Mouse (Mus musculus): ENCODE measurements around the gene Chst10. TPM values are rescaled to one million over a fixed set of nuclear protein-coding genes. Genes with fewer than 3 reads are reported as not detected.

Gene Chst10
- polyA plus RNA-seq, 1 experiment from 2014 or later, result 0.24 TPM

DNA sequence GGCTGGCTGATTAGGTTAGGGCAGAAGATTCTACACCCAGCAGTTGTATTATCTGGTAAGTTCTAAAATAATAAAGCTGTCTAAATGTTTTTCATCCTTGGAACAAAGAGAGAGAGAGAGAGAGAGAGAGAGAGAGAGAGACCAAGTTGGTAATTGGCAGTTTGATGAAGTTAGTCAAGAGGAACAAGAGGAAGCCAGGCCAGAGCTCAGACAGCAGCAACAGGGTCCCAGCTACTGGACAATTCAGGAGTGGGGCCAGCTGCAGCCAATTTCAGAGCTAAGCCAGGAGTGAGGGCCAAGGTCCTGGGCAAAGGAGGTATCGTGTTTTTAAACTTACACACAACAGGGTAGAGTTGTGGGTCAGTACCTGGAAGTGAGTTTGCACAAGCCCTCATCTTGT lies 55.1 kb downstream of the Chst10 start:
- ATAC-seq (ENCODE audit: insufficient read depth), result no peak
- no peaks in the 10 kb centered on the region for H3K9me3 ChIP-seq (replicated peaks)
- H3K4me3 ChIP-seq (replicated peaks), result no peak overlapping the region
- no peak overlapping the region for H3K9ac ChIP-seq
- no peak overlapping the region for H3K27ac ChIP-seq (replicated peaks)
- WGBS (ENCODE audit: insufficient replicate concordance), result 48% methylated on average over 1 of the region's 1 CpGs
- H3K36me3 ChIP-seq (replicated peaks), result no peaks in the 10 kb centered on the region
- H3K4me2 ChIP-seq, result no peak overlapping the region
- no peaks in the 10 kb centered on the region for H3K4me1 ChIP-seq (replicated peaks)
- H3K27me3 ChIP-seq, result peaks cover 9% of the 10 kb centered on the region; the same call in 1 of the 2 replicates

DNA sequence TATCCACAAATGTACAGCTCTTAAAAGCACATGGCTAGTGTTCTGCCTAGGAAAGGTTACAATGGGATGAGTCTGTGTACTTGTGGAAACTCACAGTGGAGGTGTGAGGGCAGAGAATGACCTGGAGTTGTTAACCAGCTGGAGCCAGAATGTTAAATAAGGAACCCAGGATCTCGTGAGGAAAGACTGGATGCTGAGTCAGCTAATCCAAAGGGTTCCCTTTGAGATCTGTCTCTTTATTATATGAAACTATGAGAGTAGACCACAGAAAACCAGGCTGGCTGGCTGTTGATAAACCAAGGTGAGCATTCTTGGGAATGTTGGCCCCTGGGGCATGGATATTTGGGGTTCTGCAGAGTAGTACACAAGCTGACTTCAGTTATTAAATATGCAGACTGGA lies 58.0 kb downstream of the Chst10 start:
- Histone ChIP-seq H3K9ac (no peak overlapping the region), H3K9me3 (replicated peaks) (no peaks in the 10 kb centered on the region), H3K27me3 (peaks cover 38% of the 10 kb centered on the region), H3K36me3 (replicated peaks) (no peaks in the 10 kb centered on the region), H3K27ac (replicated peaks) (no peak overlapping the region), H3K4me2 (no peak overlapping the region), H3K4me3 (replicated peaks) (no peak overlapping the region), H3K4me1 (replicated peaks) (no peaks in the 10 kb centered on the region)
- 19% methylated on average over 1 of the region's 1 CpGs for WGBS (ENCODE audit: insufficient replicate concordance)
- ATAC-seq (ENCODE audit: insufficient read depth), result no peak

DNA sequence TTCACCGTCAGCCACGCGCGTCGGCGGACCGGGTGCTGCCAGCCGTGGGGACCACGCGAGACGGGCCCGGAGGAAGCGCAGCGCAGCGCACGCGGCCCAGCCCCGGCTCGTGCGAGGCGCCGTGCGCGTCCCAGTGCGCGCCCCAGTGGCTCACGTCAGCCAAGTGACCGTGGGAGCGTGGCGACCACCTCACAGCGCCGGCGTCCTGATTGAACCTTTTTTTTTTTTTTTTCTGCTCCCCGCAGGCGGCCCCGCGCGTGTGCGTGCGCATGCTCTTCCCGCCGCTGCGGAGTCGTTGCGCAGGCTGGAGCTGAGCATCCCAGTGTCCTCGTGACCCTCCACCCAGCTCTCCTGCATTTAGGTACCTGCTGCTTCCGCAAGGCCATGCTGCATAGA lies 61.5 kb downstream of the Chst10 start, which contains the start of gene Lonrf2:
Gene Lonrf2 (minus strand): TSS at position 235 of the 396 bp plus-strand sequence.
- Histone ChIP-seq H3K9ac (no peak within 1 kb of the TSS), H3K27me3 (peaks cover 46% of the 10 kb centered on the region), H3K36me3 (replicated peaks) (no peaks in the 10 kb centered on the region), H3K9me3 (replicated peaks) (no peaks in the 10 kb centered on the region), H3K4me1 (replicated peaks) (no peaks in the 10 kb centered on the region), H3K27ac (replicated peaks) (no peak within 1 kb of the TSS), H3K4me3 (replicated peaks) (peak within 1 kb of the TSS; percentile 35), H3K4me2 (peak within 1 kb of the TSS; percentile 51)
- ATAC-seq (ENCODE audit: insufficient read depth), result no peak
- WGBS (ENCODE audit: insufficient replicate concordance), result 3% methylated on average over 47 of the region's 47 CpGs

DNA sequence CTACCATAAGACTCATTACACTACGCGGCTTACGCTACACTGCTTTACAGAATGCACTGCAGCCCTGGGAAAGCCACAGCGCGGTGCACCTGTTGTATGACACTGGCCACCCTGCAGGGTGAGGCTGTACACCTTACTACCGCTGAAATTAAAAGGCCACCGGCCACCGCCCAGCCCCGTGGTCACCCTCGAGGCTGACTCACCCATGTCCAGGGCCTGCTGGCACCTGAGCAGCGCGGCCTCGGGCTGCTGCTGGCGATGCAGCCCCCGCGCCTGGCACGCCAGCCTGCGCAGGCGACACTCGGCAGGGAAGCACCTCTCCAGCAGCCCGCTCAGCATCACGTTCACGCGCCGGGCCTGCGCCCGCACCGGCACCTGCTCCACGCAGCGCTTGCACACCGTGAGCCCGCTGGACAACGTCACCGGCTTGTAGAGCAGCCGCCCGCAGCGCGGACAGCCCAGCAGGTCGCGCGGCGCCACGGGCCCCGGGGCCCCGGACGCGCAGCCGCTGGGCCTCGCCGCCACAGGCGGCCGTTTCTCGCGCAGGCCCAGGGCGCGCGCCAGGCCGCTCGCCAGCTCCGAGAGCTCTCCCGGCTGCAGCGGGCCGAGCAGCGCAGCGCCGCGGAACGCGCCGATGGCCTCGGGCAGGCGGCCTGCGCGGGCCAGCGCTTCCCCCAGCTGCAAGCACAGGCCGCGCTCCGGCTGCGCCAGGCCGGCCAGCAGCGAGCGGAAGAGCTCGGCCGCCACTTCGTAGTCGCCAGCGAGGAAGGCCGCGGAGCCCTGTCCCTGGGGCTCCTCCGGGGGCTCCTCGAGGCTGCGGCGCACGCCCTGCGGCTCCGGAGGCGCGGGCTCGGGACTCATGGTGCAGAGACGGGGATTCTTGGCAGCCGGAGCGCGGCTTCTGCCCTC lies 62.1 kb downstream of the Chst10 start:
- peak overlapping the region; percentile 51 for H3K4me2 ChIP-seq
- 3% methylated on average over 93 of the region's 103 CpGs for WGBS (ENCODE audit: insufficient replicate concordance)
- H3K27ac ChIP-seq (replicated peaks), result no peak overlapping the region
- no peaks in the 10 kb centered on the region for H3K9me3 ChIP-seq (replicated peaks)
- H3K27me3 ChIP-seq, result peaks cover 46% of the 10 kb centered on the region
- no peak overlapping the region for H3K9ac ChIP-seq
- no peaks in the 10 kb centered on the region for H3K4me1 ChIP-seq (replicated peaks)
- H3K4me3 ChIP-seq (replicated peaks), result peak overlapping the region; percentile 35
- no peak for ATAC-seq (ENCODE audit: insufficient read depth)
- H3K36me3 ChIP-seq (replicated peaks), result no peaks in the 10 kb centered on the region

DNA sequence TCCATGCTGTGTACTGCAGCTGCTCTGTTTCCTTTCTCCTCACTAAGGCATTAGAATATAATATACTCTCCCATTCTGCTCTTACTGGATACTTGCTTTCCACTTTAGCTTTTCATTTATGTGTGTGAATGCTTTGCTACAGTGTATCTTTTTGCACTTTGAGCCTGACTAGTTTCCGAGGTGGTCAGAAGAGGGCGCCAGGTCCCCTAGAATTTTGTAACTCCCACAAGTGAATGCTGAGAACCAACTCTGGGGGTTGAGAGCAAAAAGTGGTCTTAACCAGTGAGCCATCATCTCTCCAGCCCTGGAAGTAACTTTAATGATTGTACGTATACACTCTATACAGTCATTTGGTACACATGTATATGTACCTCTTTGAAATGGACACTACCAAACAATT lies 63.1 kb downstream of the Chst10 start:
- ATAC-seq (ENCODE audit: insufficient read depth), result no peak
- no peaks in the 10 kb centered on the region for H3K4me1 ChIP-seq (replicated peaks)
- 23% methylated on average over 3 of the region's 3 CpGs for WGBS (ENCODE audit: insufficient replicate concordance)
- no peak overlapping the region for H3K9ac ChIP-seq
- no peaks in the 10 kb centered on the region for H3K9me3 ChIP-seq (replicated peaks)
- no peak overlapping the region for H3K4me2 ChIP-seq
- no peak overlapping the region for H3K27ac ChIP-seq (replicated peaks)
- no peak overlapping the region for H3K4me3 ChIP-seq (replicated peaks)
- H3K27me3 ChIP-seq, result peaks cover 46% of the 10 kb centered on the region
- H3K36me3 ChIP-seq (replicated peaks), result no peaks in the 10 kb centered on the region

DNA sequence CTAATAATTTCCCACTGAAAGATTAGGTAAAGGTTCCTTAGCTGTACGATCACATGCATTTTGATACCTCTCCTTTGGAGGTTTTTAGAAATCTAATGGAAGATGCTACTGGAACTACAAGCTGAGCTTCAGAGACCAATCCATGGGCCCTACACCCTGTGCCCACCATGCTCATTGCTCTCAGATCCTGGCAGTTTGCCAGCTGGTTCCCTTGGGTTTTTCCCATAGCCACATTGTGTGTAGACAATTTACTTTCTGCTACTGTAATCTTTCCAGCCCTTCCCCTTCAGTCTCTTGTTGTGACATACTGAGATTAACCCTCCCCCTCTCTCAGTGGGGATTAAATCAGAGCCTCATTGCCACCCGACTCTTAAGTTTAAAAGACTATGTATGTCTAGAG lies 73.0 kb downstream of the Chst10 start:
- H3K4me1 ChIP-seq (replicated peaks), result no peaks in the 10 kb centered on the region
- H3K36me3 ChIP-seq (replicated peaks), result no peaks in the 10 kb centered on the region
- no peaks in the 10 kb centered on the region for H3K9me3 ChIP-seq (replicated peaks)
- H3K4me3 ChIP-seq (replicated peaks), result no peak overlapping the region
- WGBS (ENCODE audit: insufficient replicate concordance), result 35% methylated on average over 2 of the region's 2 CpGs
- H3K9ac ChIP-seq, result no peak overlapping the region
- no peaks in the 10 kb centered on the region for H3K27me3 ChIP-seq
- ATAC-seq (ENCODE audit: insufficient read depth), result no peak
- H3K4me2 ChIP-seq, result no peak overlapping the region
- no peak overlapping the region for H3K27ac ChIP-seq (replicated peaks)

DNA sequence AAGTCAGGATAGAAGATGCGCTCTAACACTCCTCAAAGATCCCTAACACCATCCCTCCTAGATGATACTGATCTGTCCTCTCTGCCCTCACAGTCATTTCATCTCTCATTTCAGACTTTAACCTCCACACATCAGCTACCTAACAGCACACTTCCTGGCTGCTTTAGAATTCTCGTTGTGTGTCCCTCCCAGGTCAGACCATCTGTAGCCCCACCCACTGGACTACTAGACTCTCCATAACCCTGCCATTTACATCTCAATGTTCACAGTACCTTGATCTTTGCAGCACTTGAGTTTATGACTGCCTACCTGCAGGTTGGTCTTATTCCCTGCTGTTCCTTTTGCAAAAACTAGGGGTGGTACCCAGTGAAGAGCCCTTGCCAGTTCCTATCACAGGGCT lies 74.1 kb downstream of the Chst10 start:
- Histone ChIP-seq H3K27me3 (no peaks in the 10 kb centered on the region), H3K36me3 (replicated peaks) (no peaks in the 10 kb centered on the region), H3K4me3 (replicated peaks) (no peak overlapping the region), H3K9ac (no peak overlapping the region), H3K9me3 (replicated peaks) (no peaks in the 10 kb centered on the region), H3K4me2 (no peak overlapping the region), H3K27ac (replicated peaks) (no peak overlapping the region), H3K4me1 (replicated peaks) (no peaks in the 10 kb centered on the region)
- no peak for ATAC-seq (ENCODE audit: insufficient read depth)
- WGBS (ENCODE audit: insufficient replicate concordance), result 42% methylated on average over 2 of the region's 2 CpGs

DNA sequence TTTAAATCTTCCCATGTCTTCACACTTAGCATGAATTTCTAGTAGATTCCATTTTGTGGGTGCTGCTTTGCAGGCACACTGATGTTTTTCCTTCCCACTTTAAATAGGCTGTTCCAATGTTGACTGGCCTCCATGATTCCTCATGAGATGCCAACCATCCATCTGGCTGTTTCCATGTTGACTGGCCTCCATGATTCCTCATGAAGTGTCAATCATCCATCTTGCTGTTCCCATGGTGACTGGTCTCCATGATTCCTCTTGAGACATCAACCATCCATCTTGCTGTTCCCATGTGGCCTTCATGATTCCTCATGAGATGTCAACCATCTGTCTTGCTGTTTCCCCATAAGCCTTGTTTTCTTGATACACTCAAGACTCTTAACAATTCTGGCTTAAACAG lies 78.3 kb downstream of the Chst10 start:
- no peak overlapping the region for H3K27ac ChIP-seq (replicated peaks)
- no peaks in the 10 kb centered on the region for H3K4me1 ChIP-seq (replicated peaks)
- H3K9me3 ChIP-seq (replicated peaks), result no peaks in the 10 kb centered on the region
- no peak overlapping the region for H3K4me2 ChIP-seq
- H3K9ac ChIP-seq, result no peak overlapping the region
- H3K4me3 ChIP-seq (replicated peaks), result no peak overlapping the region
- H3K36me3 ChIP-seq (replicated peaks), result no peaks in the 10 kb centered on the region
- ATAC-seq (ENCODE audit: insufficient read depth), result no peak
- no peaks in the 10 kb centered on the region for H3K27me3 ChIP-seq

DNA sequence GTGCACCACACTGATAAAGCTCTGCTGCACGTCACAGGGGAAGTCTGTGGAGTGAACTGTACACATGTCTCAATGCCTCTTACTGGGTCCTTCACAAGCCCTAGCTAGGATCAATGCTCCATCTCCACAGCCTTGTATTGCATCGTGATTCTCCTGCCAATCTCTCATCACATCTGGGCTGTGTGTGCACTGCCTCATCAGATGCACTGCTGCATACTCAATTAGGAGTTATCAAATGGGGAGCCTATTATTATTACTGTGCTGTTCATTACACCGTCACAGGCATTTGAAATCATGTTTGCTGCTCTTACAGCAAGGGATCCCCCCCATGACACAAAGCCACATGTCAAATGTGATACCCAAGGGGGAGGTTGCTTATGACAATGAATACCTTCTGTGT lies 80.3 kb downstream of the Chst10 start:
- 46% methylated on average over 3 of the region's 3 CpGs for WGBS (ENCODE audit: insufficient replicate concordance)
- no peaks in the 10 kb centered on the region for H3K27me3 ChIP-seq
- no peak overlapping the region for H3K9ac ChIP-seq
- no peak overlapping the region for H3K4me3 ChIP-seq (replicated peaks)
- H3K4me2 ChIP-seq, result no peak overlapping the region
- no peak for ATAC-seq (ENCODE audit: insufficient read depth)
- H3K27ac ChIP-seq (replicated peaks), result no peak overlapping the region
- H3K9me3 ChIP-seq (replicated peaks), result no peaks in the 10 kb centered on the region
- H3K4me1 ChIP-seq (replicated peaks), result no peaks in the 10 kb centered on the region
- no peaks in the 10 kb centered on the region for H3K36me3 ChIP-seq (replicated peaks)

DNA sequence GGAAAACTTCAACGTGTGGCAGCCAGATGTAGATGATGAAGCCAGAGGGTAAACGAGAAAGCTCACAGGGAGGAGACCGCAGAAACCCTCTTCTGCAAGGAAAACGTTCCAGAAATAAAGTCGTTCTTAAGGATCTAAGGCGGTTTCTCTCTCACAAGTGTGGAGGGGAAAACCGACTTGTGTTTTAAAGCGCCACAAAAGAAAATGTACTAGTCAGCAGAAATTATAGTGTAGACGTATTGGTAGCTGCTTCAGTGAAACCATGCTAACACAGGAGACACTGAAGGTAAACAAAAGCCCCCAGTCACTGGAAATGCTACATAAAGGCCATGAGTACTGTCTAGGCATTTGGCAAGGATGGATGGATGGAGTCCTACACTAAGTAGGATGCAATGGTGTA lies 80.7 kb downstream of the Chst10 start:
- WGBS (ENCODE audit: insufficient replicate concordance), result 63% methylated on average over 9 of the region's 9 CpGs
- Histone ChIP-seq H3K4me1 (replicated peaks) (no peaks in the 10 kb centered on the region), H3K9ac (no peak overlapping the region), H3K9me3 (replicated peaks) (no peaks in the 10 kb centered on the region), H3K36me3 (replicated peaks) (no peaks in the 10 kb centered on the region), H3K4me3 (replicated peaks) (no peak overlapping the region), H3K4me2 (no peak overlapping the region), H3K27me3 (no peaks in the 10 kb centered on the region), H3K27ac (replicated peaks) (no peak overlapping the region)
- no peak for ATAC-seq (ENCODE audit: insufficient read depth)

DNA sequence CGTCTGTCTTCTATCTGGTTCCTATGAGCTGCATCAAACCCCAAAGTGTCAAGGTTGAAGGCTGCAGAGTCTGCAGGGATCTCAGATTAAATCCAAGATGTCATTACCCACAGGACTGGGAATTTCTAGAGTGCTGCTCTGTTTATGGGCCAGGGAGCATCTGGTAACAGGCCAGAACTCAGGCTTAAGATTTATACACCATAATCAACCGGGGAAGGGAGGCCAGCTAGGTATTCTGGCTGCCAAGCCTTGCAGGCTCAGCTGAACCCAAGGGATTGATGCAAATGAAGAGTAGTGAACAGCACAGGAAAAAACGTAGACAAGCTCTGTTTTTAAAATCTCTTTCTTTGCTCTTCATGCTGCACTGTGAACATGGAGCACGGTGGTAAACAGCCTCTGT lies 81.7 kb downstream of the Chst10 start:
- no peaks in the 10 kb centered on the region for H3K9me3 ChIP-seq (replicated peaks)
- no peak overlapping the region for H3K27ac ChIP-seq (replicated peaks)
- no peak for ATAC-seq (ENCODE audit: insufficient read depth)
- no peak overlapping the region for H3K4me2 ChIP-seq
- H3K4me3 ChIP-seq (replicated peaks), result no peak overlapping the region
- WGBS (ENCODE audit: insufficient replicate concordance), result 46% methylated on average over 4 of the region's 4 CpGs
- no peak overlapping the region for H3K9ac ChIP-seq
- H3K27me3 ChIP-seq, result no peaks in the 10 kb centered on the region
- no peaks in the 10 kb centered on the region for H3K4me1 ChIP-seq (replicated peaks)
- no peaks in the 10 kb centered on the region for H3K36me3 ChIP-seq (replicated peaks)
